Mouse (Mus musculus) left cerebral cortex, postnatal 36 days (tissue): ENCODE measurements around the gene Trim46. TPM values are rescaled to one million over a fixed set of nuclear protein-coding genes. Genes with fewer than 3 reads are reported as not detected.

Source experiments
- DNase-seq, 2 experiments: peaks; one replicate each; pipeline ENCODE4 v3.0.0; 2021 to 2022; ENCODE audit warnings: low spot score in 2 of 2, mixed read lengths in 1 of 2
- intact Hi-C: fragments of 180-260 bp; cut with DNase I; formaldehyde crosslinking; loops from one replicate; pipeline ENCODE4 v1.15.1; 2025
- total RNA-seq, 2 experiments: library from RNA; stranded (reverse); gene quantifications; 2 replicates each; pipeline ENCODE4 v1.2.3; 2021

Gene Trim46
- total RNA-seq, 2 experiments from 2014 or later, result 74.4 to 88.7 TPM

GRCm38 (mm10) chr3:89277281-89278021 lies 31.3 kb upstream of the Trim46 start:
- peak in 1 of 2 experiments; percentile 64 for DNase-seq
- intact Hi-C loops, result no loop called here

- no peak for DNase-seq
- intact Hi-C loops, result no loop called here
Measured at GRCm38 (mm10) chr3:89276061-89276460, 30.0 kb upstream of the Trim46 start.

- no peak for DNase-seq
- intact Hi-C loops, result no loop called here
Measured at GRCm38 (mm10) chr3:89271760-89272159, 25.7 kb upstream of the Trim46 start.

- intact Hi-C loops, result no loop called here
- peak; percentile 67 to 81 for DNase-seq
Measured at GRCm38 (mm10) chr3:89270891-89271290, 24.8 kb upstream of the Trim46 start.

- peak; percentile 85 to 86 for DNase-seq
Measured at GRCm38 (mm10) chr3:89270051-89270755, 24.1 kb upstream of the Trim46 start, which contains the start of gene Slc50a1. Slc50a1 (minus strand) TSS chr3:89270570.

GRCm38 (mm10) chr3:89268916-89269315 lies 22.8 kb upstream of the Trim46 start:
- intact Hi-C loops, result loop anchor here (2.0 kb wide), 1 partner anchor 14 kb away; no protein-coding TSS in a partner anchor
- no peak for DNase-seq

More at GRCm38 (mm10) chr3:89270051-89270755, 24.1 kb upstream of the Trim46 start, which contains the start of gene Slc50a1:
- intact Hi-C loops, result no loop called here

GRCm38 (mm10) chr3:89266439-89266893 lies 20.4 kb upstream of the Trim46 start:
- intact Hi-C loops, result no loop called here
- DNase-seq, result peak; percentile 78 to 84

GRCm38 (mm10) chr3:89262417-89262816 lies 16.3 kb upstream of the Trim46 start:
- intact Hi-C loops, result no loop called here
- DNase-seq, result no peak

- intact Hi-C loops, result no loop called here
- DNase-seq, result no peak
Measured at GRCm38 (mm10) chr3:89260211-89260610, 14.1 kb upstream of the Trim46 start.

GRCm38 (mm10) chr3:89259076-89259475 lies 13.0 kb upstream of the Trim46 start, which contains the start of gene Dpm3:
Dpm3 (plus strand) TSS chr3:89259358.
- no peak for DNase-seq
- intact Hi-C loops, result no loop called here

- intact Hi-C loops, result no loop called here
- DNase-seq, result no peak
Measured at GRCm38 (mm10) chr3:89256177-89256576, 10.1 kb upstream of the Trim46 start.

- no peak for DNase-seq
- intact Hi-C loops, result no loop called here
Measured at GRCm38 (mm10) chr3:89254994-89255393, 8.9 kb upstream of the Trim46 start.

GRCm38 (mm10) chr3:89251365-89251895 lies 5.3 kb upstream of the Trim46 start:
- no peak for DNase-seq

GRCm38 (mm10) chr3:89250435-89251040 lies 4.4 kb upstream of the Trim46 start:
- DNase-seq, result no peak
- intact Hi-C loops, result loop anchor here (1.0 to 2.0 kb wide), 2 partner anchors 32 to 58 kb away; no protein-coding TSS in a partner anchor

More at GRCm38 (mm10) chr3:89251365-89251895, 5.3 kb upstream of the Trim46 start:
- intact Hi-C loops, result loop anchor here (2.0 kb wide), 1 partner anchor 57 kb away; no protein-coding TSS in a partner anchor

- DNase-seq, result peak in 1 of 2 experiments; percentile 3
- intact Hi-C loops, result no loop called here
Measured at GRCm38 (mm10) chr3:89247466-89247865, 1.4 kb upstream of the Trim46 start.

GRCm38 (mm10) chr3:89245688-89246171 lies 379 bp downstream of the Trim46 start, which contains the start of gene Krtcap2:
Krtcap2 (plus strand) TSS chr3:89245966.
- intact Hi-C loops, result no loop called here
- DNase-seq, result peak; percentile 68 to 73

GRCm38 (mm10) chr3:89244982-89245687 lies 974 bp downstream of the Trim46 start:
- peak; percentile 63 to 73 for DNase-seq
- intact Hi-C loops, result loop anchor here (5.0 kb wide), 1 partner anchor 48 kb away; no protein-coding TSS in a partner anchor

GRCm38 (mm10) chr3:89244158-89244981 lies 1.7 kb downstream of the Trim46 start:
- intact Hi-C loops, result loop anchor here (5.0 kb wide), 1 partner anchor 47 kb away; no protein-coding TSS in a partner anchor
- peak in 1 of 2 experiments; percentile 50 for DNase-seq
